Mouse (Mus musculus) embryonic facial prominence, embryonic 12.5 days (tissue): ENCODE data around the gene Robo4. TPM values are rescaled to one million over a fixed set of nuclear protein-coding genes. Genes with fewer than 3 reads are reported as not detected.

Source experiments
- ATAC-seq: fragments of 200-750 bp; cut with Nextera tagmentation; 2 replicates; pipeline ENCODE4 v1.8.0; 2017; ENCODE audit not compliant: insufficient number of reproducible peaks, insufficient read depth, low FRiP score, low TSS enrichment
- H3K27ac ChIP-seq: fragments of 300-500 bp; sonication (generic); 2 replicates; pipeline ENCODE4 v1.5.1; 2016; ENCODE audit warnings: mild to moderate bottlenecking
- H3K27me3 ChIP-seq: fragments of 300-500 bp; sonication (generic); 2 replicates; pipeline ENCODE4 v1.6.1; 2016; ENCODE audit warnings: mild to moderate bottlenecking, moderate library complexity
- H3K36me3 ChIP-seq: fragments of 300-500 bp; sonication (generic); 2 replicates; pipeline ENCODE4 v1.6.1; 2016; ENCODE audit warnings: mild to moderate bottlenecking
- H3K4me1 ChIP-seq: fragments of 300-500 bp; sonication (generic); 2 replicates; pipeline ENCODE4 v1.6.1; 2016
- H3K4me2 ChIP-seq: fragments of 300-500 bp; sonication (generic); replicated peaks from 2 replicates; pipeline ENCODE4 v1.6.1; 2016; ENCODE audit warnings: mild to moderate bottlenecking, moderate library complexity
- H3K4me3 ChIP-seq: fragments of 300-500 bp; sonication (generic); 2 replicates; pipeline ENCODE4 v1.5.1; 2016; ENCODE audit warnings: mild to moderate bottlenecking
- H3K9ac ChIP-seq: fragments of 300-500 bp; sonication (generic); 2 replicates; pipeline ENCODE4 v1.6.1; 2016; ENCODE audit warnings: mild to moderate bottlenecking, moderate library complexity
- H3K9me3 ChIP-seq: fragments of 300-500 bp; sonication (generic); 2 replicates; pipeline ENCODE4 v1.6.1; 2016; ENCODE audit warnings: mild to moderate bottlenecking, moderate library complexity
- WGBS: fragments of 180-500 bp; shearing (Covaris S2); methylation state at CpG from one replicate; pipeline ENCODE4 v1.1.7; 2016; 5-methylcytosine and 5-hydroxymethylcytosine counted together
- polyA plus RNA-seq: library from polyadenylated mRNA; unstranded; fragments of >200 nt; fragmentation: Nextera tagmentation; extraction: Ambion mirVana; gene quantifications from 2 replicates; pipeline ENCODE4 v1.2.1, GENCODE M21; 2016

Gene Robo4
- polyA plus RNA-seq, 1 experiment from 2014 or later: 7.7 TPM

GRCm38 (mm10) chr9:37368860-37369259, 32.8 kb upstream of the Robo4 start:
- Histone ChIP-seq H3K27ac (no peak overlapping the region), H3K36me3 (no peaks in the 10 kb centered on the region)

GRCm38 (mm10) chr9:37371232-37371801, 30.4 kb upstream of the Robo4 start:
- no peak for ATAC-seq
- no peaks in the 10 kb centered on the region for H3K36me3 ChIP-seq
- 88% methylated on average over 7 of the region's 7 CpGs for WGBS

More at GRCm38 (mm10) chr9:37368860-37369259, 32.8 kb upstream of the Robo4 start:
- no peak for ATAC-seq
- WGBS: 82% methylated on average over 8 of the region's 8 CpGs
- no peaks in the 10 kb centered on the region for H3K4me1 ChIP-seq
- no peak overlapping the region for H3K9ac ChIP-seq
- no peak overlapping the region for H3K4me3 ChIP-seq
- H3K9me3 ChIP-seq: no peaks in the 10 kb centered on the region
- no peak overlapping the region for H3K4me2 ChIP-seq
- no peaks in the 10 kb centered on the region for H3K27me3 ChIP-seq

GRCm38 (mm10) chr9:37375718-37376117, 26.0 kb upstream of the Robo4 start:
- ATAC-seq: no peak
- WGBS: 89% methylated on average over 5 of the region's 5 CpGs
- Histone ChIP-seq H3K9ac (no peak overlapping the region), H3K9me3 (no peaks in the 10 kb centered on the region), H3K4me2 (no peak overlapping the region), H3K27ac (no peak overlapping the region), H3K36me3 (no peaks in the 10 kb centered on the region), H3K4me1 (no peaks in the 10 kb centered on the region), H3K4me3 (no peak overlapping the region), H3K27me3 (no peaks in the 10 kb centered on the region)

More at GRCm38 (mm10) chr9:37371232-37371801, 30.4 kb upstream of the Robo4 start:
- Histone ChIP-seq H3K27ac (no peak overlapping the region), H3K9ac (no peak overlapping the region), H3K9me3 (no peaks in the 10 kb centered on the region), H3K27me3 (no peaks in the 10 kb centered on the region), H3K4me3 (no peak overlapping the region), H3K4me2 (no peak overlapping the region), H3K4me1 (no peaks in the 10 kb centered on the region)

- H3K36me3 ChIP-seq: no peaks in the 10 kb centered on the region
- WGBS: 87% methylated on average over 6 of the region's 6 CpGs
Measured at GRCm38 (mm10) chr9:37383161-37383560, 18.5 kb upstream of the Robo4 start.

GRCm38 (mm10) chr9:37384284-37385182, 17.2 kb upstream of the Robo4 start:
- H3K27me3 ChIP-seq: peaks cover 30% of the 10 kb centered on the region

More at GRCm38 (mm10) chr9:37383161-37383560, 18.5 kb upstream of the Robo4 start:
- Histone ChIP-seq H3K27me3 (peaks cover 30% of the 10 kb centered on the region), H3K9ac (no peak overlapping the region), H3K4me3 (no peak overlapping the region), H3K4me2 (no peak overlapping the region), H3K4me1 (no peaks in the 10 kb centered on the region), H3K9me3 (no peaks in the 10 kb centered on the region), H3K27ac (no peak overlapping the region)
- no peak for ATAC-seq

GRCm38 (mm10) chr9:37390891-37391290, 10.8 kb upstream of the Robo4 start:
- Histone ChIP-seq H3K9ac (no peak overlapping the region), H3K4me1 (no peaks in the 10 kb centered on the region), H3K27me3 (peaks cover 3% of the 10 kb centered on the region), H3K36me3 (no peaks in the 10 kb centered on the region), H3K9me3 (no peaks in the 10 kb centered on the region), H3K4me2 (no peak overlapping the region), H3K27ac (no peak overlapping the region), H3K4me3 (no peak overlapping the region)
- no peak for ATAC-seq
- 69% methylated on average over 2 of the region's 2 CpGs for WGBS

More at GRCm38 (mm10) chr9:37384284-37385182, 17.2 kb upstream of the Robo4 start:
- H3K9ac ChIP-seq: peak overlapping the region; percentile 56
- ATAC-seq: peak; percentile 67
- H3K9me3 ChIP-seq: no peaks in the 10 kb centered on the region
- no peak overlapping the region for H3K27ac ChIP-seq
- peak overlapping the region; percentile 77 for H3K4me2 ChIP-seq
- H3K36me3 ChIP-seq: no peaks in the 10 kb centered on the region
- no peaks in the 10 kb centered on the region for H3K4me1 ChIP-seq
- WGBS: 7% methylated on average over 49 of the region's 54 CpGs
- H3K4me3 ChIP-seq: peak overlapping the region; percentile 37

GRCm38 (mm10) chr9:37392071-37392470, 9.6 kb upstream of the Robo4 start:
- H3K4me2 ChIP-seq: no peak overlapping the region
- H3K4me1 ChIP-seq: no peaks in the 10 kb centered on the region
- H3K9me3 ChIP-seq: no peaks in the 10 kb centered on the region
- H3K27ac ChIP-seq: no peak overlapping the region
- no peak overlapping the region for H3K9ac ChIP-seq
- no peak overlapping the region for H3K4me3 ChIP-seq
- no peaks in the 10 kb centered on the region for H3K27me3 ChIP-seq
- H3K36me3 ChIP-seq: no peaks in the 10 kb centered on the region
- ATAC-seq: no peak
- 72% methylated on average over 2 of the region's 2 CpGs for WGBS

- Histone ChIP-seq H3K9me3 (no peaks in the 10 kb centered on the region), H3K9ac (no peak overlapping the region), H3K4me1 (no peaks in the 10 kb centered on the region), H3K4me3 (no peak overlapping the region), H3K27me3 (no peaks in the 10 kb centered on the region), H3K27ac (no peak overlapping the region), H3K36me3 (no peaks in the 10 kb centered on the region), H3K4me2 (no peak overlapping the region)
- ATAC-seq: no peak
- WGBS: 73% methylated on average over 8 of the region's 8 CpGs
Measured at GRCm38 (mm10) chr9:37393482-37394131, 8.1 kb upstream of the Robo4 start.

- ATAC-seq: no peak
- Histone ChIP-seq H3K9me3 (no peaks in the 10 kb centered on the region), H3K4me1 (no peaks in the 10 kb centered on the region), H3K27me3 (no peaks in the 10 kb centered on the region), H3K36me3 (no peaks in the 10 kb centered on the region), H3K4me3 (no peak overlapping the region), H3K27ac (no peak overlapping the region), H3K4me2 (no peak overlapping the region), H3K9ac (no peak overlapping the region)
- WGBS: 88% methylated on average over 2 of the region's 2 CpGs
Measured at GRCm38 (mm10) chr9:37400585-37400984, 1.1 kb upstream of the Robo4 start.

- H3K36me3 ChIP-seq: no peaks in the 10 kb centered on the region
- H3K9me3 ChIP-seq: no peaks in the 10 kb centered on the region
- no peak for ATAC-seq
- no peak overlapping the region for H3K4me2 ChIP-seq
- H3K27me3 ChIP-seq: peaks cover 5% of the 10 kb centered on the region; the same call in 1 of the 2 replicates
- H3K9ac ChIP-seq: no peak overlapping the region
- 93% methylated on average over 7 of the region's 7 CpGs for WGBS
- H3K4me3 ChIP-seq: peak overlapping the region; percentile 13; the same call in 1 of the 2 replicates
- no peak overlapping the region for H3K27ac ChIP-seq
- no peaks in the 10 kb centered on the region for H3K4me1 ChIP-seq
Measured at GRCm38 (mm10) chr9:37402501-37402900, 804 bp downstream of the Robo4 start.

- Histone ChIP-seq H3K36me3 (no peaks in the 10 kb centered on the region), H3K9ac (no peak overlapping the region), H3K4me2 (no peak overlapping the region), H3K9me3 (no peaks in the 10 kb centered on the region), H3K4me3 (peak overlapping the region; percentile 13; the same call in 1 of the 2 replicates), H3K27me3 (peaks cover 10% of the 10 kb centered on the region; the same call in 1 of the 2 replicates), H3K4me1 (no peaks in the 10 kb centered on the region), H3K27ac (no peak overlapping the region)
- ATAC-seq: no peak
- whole genome bisulfite sequencing: 87% methylated on average over 7 of the region's 7 CpGs
Measured at GRCm38 (mm10) chr9:37403011-37403410, 1.3 kb downstream of the Robo4 start.
